17 mouse cellular contexts compared by ENCODE assay signal in the genomic region with DNA sequence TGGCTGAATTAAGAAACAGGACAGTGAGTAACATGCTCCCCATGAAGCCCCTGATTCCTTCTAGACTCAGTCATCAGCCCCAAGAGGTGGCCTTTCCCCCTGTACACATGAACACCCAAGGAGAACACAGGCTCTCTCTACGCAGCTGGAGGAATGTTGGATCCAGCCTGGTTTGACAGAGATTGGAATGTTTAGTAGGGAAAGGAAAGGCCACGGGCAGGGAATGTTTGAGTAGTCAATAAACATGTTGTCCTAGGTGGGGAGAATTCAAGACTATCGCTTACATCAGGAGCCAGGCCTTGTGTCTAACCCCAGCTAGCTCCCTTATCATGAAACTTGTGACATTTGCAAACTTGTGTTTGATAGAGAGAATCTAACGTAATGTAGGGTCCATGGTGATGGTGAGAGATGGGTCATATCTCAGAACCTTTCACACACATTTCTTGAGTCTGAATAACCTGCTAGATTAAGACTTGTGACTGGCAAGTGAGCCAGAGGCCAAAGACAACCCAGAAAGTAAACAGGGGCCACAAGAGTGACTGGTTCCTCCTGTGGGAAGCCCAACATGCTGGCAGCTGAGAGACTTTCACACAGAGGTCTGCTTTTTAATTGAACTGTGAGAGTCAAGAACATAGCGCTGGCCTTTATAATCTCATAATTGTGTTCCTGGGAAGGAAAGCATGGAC.
"Had no signal": no experiment of that assay in that cellular context is flagged by ENCODE, and none has a peak within 500 bp of the region (broad histone marks: within the 10 kb centered on the region; RNA-seq: fewer than 3 reads in every experiment).

No protein-coding gene starts in this region.

- H3K9me3 ChIP-seq: liver, embryonic 13.5 days; liver, embryonic 15.5 days; lung, embryonic 15.5 days; midbrain, embryonic 13.5 days; midbrain, embryonic 15.5 days; neural tube, embryonic 12.5 days had no signal

- H3K36me3 ChIP-seq: liver, embryonic 13.5 days; liver, embryonic 15.5 days; lung, embryonic 15.5 days; midbrain, embryonic 13.5 days; midbrain, embryonic 15.5 days; neural tube, embryonic 12.5 days had no signal

- H3K4me2 ChIP-seq: liver, embryonic 13.5 days; liver, embryonic 15.5 days; lung, embryonic 15.5 days; midbrain, embryonic 11.5 days; midbrain, embryonic 13.5 days; midbrain, embryonic 15.5 days; neural tube, embryonic 12.5 days had no signal

- ATAC-seq: liver, postnatal 0 days; midbrain, embryonic 13.5 days; midbrain, embryonic 15.5 days had no signal

- H3K4me3 ChIP-seq: liver, embryonic 13.5 days; liver, embryonic 15.5 days; lung, embryonic 15.5 days; megakaryocyte, embryonic 14.5 days; midbrain, embryonic 13.5 days; midbrain, embryonic 15.5 days; neural tube, embryonic 12.5 days had no signal

- H3K4me1 ChIP-seq: liver, embryonic 13.5 days; liver, embryonic 15.5 days; lung, embryonic 15.5 days; megakaryocyte, embryonic 14.5 days; midbrain, embryonic 13.5 days; midbrain, embryonic 15.5 days; neural tube, embryonic 12.5 days had no signal

- H3K9ac ChIP-seq: liver, embryonic 13.5 days; liver, embryonic 15.5 days; liver, postnatal 0 days; lung, embryonic 15.5 days; midbrain, embryonic 13.5 days; midbrain, embryonic 15.5 days; neural tube, embryonic 12.5 days had no signal

- H3K27ac ChIP-seq: liver, embryonic 13.5 days; liver, embryonic 15.5 days; lung, embryonic 15.5 days; macrophage; midbrain, embryonic 13.5 days; midbrain, embryonic 15.5 days; neural tube, embryonic 12.5 days had no signal

- DNase-seq: liver, embryonic 13.5 days; liver, postnatal 0 days; lung, adult 2 months; lung, postnatal 10 days; lung, postnatal 36 days; right cerebral cortex, postnatal 14 days; thymus, adult 2 months; thymus, postnatal 25 days; thymus, postnatal 4 days had no signal

- H3K27me3 ChIP-seq: liver, embryonic 13.5 days; liver, embryonic 15.5 days; lung, embryonic 15.5 days; midbrain, embryonic 13.5 days; midbrain, embryonic 15.5 days; neural tube, embryonic 12.5 days had no signal
